In genomic region chr10:8364182-8364581, GRCm38 (mm10) we compare ENCODE assay signal across 25 mouse cellular contexts.
A peak's percentile ranks its signal among the peaks of the same experiment; 100 is the strongest.
DNase-seq lines count a peak whose midpoint lies in the region; ATAC-seq and TF ChIP-seq lines count a peak whose summit lies in the region.
"Had no signal": no experiment of that assay in that cellular context is flagged by ENCODE, and none has a peak within 500 bp of the region (broad histone marks: within the 10 kb centered on the region; RNA-seq: fewer than 3 reads in every experiment).

No protein-coding gene starts in this region.

- no peak overlapping the region for H3K4me3 ChIP-seq in forebrain, embryonic 14.5 days (ENCODE audit: low read depth, low read length)
- no peak overlapping the region for H3K4me3 ChIP-seq in forebrain, embryonic 15.5 days
- no peak overlapping the region for H3K4me3 ChIP-seq in midbrain, embryonic 14.5 days (replicated peaks; ENCODE audit: low read depth, low read length)
- no peak overlapping the region for H3K4me3 ChIP-seq in midbrain, embryonic 13.5 days (replicated peaks)
- H3K4me3 ChIP-seq: forebrain, embryonic 10.5 days; heart, embryonic 12.5 days; heart, embryonic 15.5 days; hindbrain, embryonic 10.5 days; hindbrain, embryonic 13.5 days; intestine, embryonic 15.5 days had no signal

- DNase-seq in forebrain, embryonic 14.5 days (ENCODE audit: low spot score): peak; percentile 11
- DNase-seq in midbrain, embryonic 14.5 days: peak; percentile 7
- peak; percentile 29 for DNase-seq in Muller cell, postnatal 12 days (ENCODE audit: inconsistent ontology term)
- peak; percentile 37 for DNase-seq in brain, embryonic 14.5 days (ENCODE audit: low read depth)
- DNase-seq in left cerebral cortex, adult 18-20 months (ENCODE audit: low spot score in 2 of 2): no peak
- DNase-seq: adrenal gland, adult 2 months; adrenal gland, postnatal 14 days; cerebellum, adult 18-20 months; cerebellum, adult 9-10 months; cerebellum, postnatal 14 days; forebrain, postnatal 0 days; gastrocnemius, postnatal 25 days; heart, adult 18-20 months; heart, postnatal 10 days; heart, postnatal 36 days had no signal

- no peak overlapping the region for H3K27ac ChIP-seq in forebrain, embryonic 14.5 days (ENCODE audit: low read depth, low read length)
- no peak overlapping the region for H3K27ac ChIP-seq in forebrain, embryonic 15.5 days (replicated peaks)
- H3K27ac ChIP-seq in midbrain, embryonic 14.5 days (replicated peaks; ENCODE audit: low read depth, low read length): no peak overlapping the region
- H3K27ac ChIP-seq in midbrain, embryonic 13.5 days: no peak overlapping the region
- H3K27ac ChIP-seq: forebrain, embryonic 10.5 days; heart, embryonic 15.5 days; hindbrain, embryonic 10.5 days; hindbrain, embryonic 13.5 days; intestine, embryonic 15.5 days had no signal

- no peak overlapping the region for H3K9ac ChIP-seq in forebrain, embryonic 14.5 days (ENCODE audit: low read length)
- H3K9ac ChIP-seq in forebrain, embryonic 15.5 days (replicated peaks): no peak overlapping the region
- no peak overlapping the region for H3K9ac ChIP-seq in midbrain, embryonic 14.5 days (replicated peaks; ENCODE audit: low read length)
- H3K9ac ChIP-seq in midbrain, embryonic 13.5 days (replicated peaks): no peak overlapping the region
- H3K9ac ChIP-seq: forebrain, postnatal 0 days; heart, embryonic 12.5 days; heart, embryonic 15.5 days; hindbrain, embryonic 13.5 days; intestine, embryonic 15.5 days had no signal

- no peaks in the 10 kb centered on the region for H3K9me3 ChIP-seq in forebrain, embryonic 14.5 days (replicated peaks; ENCODE audit: control insufficient read depth, low read length)
- H3K9me3 ChIP-seq in forebrain, embryonic 15.5 days: no peaks in the 10 kb centered on the region
- H3K9me3 ChIP-seq in midbrain, embryonic 14.5 days (ENCODE audit: control insufficient read depth, low read length): no peaks in the 10 kb centered on the region
- H3K9me3 ChIP-seq in midbrain, embryonic 13.5 days: no peaks in the 10 kb centered on the region
- H3K9me3 ChIP-seq: forebrain, embryonic 10.5 days; heart, embryonic 12.5 days; heart, embryonic 15.5 days; hindbrain, embryonic 10.5 days; hindbrain, embryonic 13.5 days; intestine, embryonic 15.5 days had no signal

- 2% methylated on average over 3 of the region's 3 CpGs for WGBS in forebrain, embryonic 14.5 days
- 6% methylated on average over 3 of the region's 3 CpGs for WGBS in forebrain, embryonic 15.5 days
- 7% methylated on average over 3 of the region's 3 CpGs for WGBS in midbrain, embryonic 14.5 days
- WGBS in midbrain, embryonic 13.5 days: 7% methylated on average over 3 of the region's 3 CpGs

- H3K4me1 ChIP-seq in forebrain, embryonic 14.5 days (ENCODE audit: control insufficient read depth, insufficient read depth, low read length): no peaks in the 10 kb centered on the region
- H3K4me1 ChIP-seq in forebrain, embryonic 15.5 days: 0 out of 2 replicates have a peak, but pooled peaks cover 6% of the 10 kb centered on the region
- 0 out of 2 replicates have a peak, but pooled peaks cover 9% of the 10 kb centered on the region for H3K4me1 ChIP-seq in midbrain, embryonic 14.5 days (ENCODE audit: control insufficient read depth, insufficient read depth, low read length)
- H3K4me1 ChIP-seq in midbrain, embryonic 13.5 days (replicated peaks): peaks cover 7% of the 10 kb centered on the region; the same call in 1 of the 2 replicates
- H3K4me1 ChIP-seq: heart, embryonic 12.5 days; heart, embryonic 15.5 days; hindbrain, embryonic 13.5 days; intestine, embryonic 15.5 days had no signal

- no peaks in the 10 kb centered on the region for H3K36me3 ChIP-seq in forebrain, embryonic 14.5 days (ENCODE audit: control insufficient read depth, insufficient read depth, low read length)
- H3K36me3 ChIP-seq in forebrain, embryonic 15.5 days: no peaks in the 10 kb centered on the region
- H3K36me3 ChIP-seq in midbrain, embryonic 14.5 days (ENCODE audit: control insufficient read depth, insufficient read depth, low read length): no peaks in the 10 kb centered on the region
- H3K36me3 ChIP-seq in midbrain, embryonic 13.5 days: no peaks in the 10 kb centered on the region
- H3K36me3 ChIP-seq: forebrain, embryonic 10.5 days; heart, embryonic 12.5 days; heart, embryonic 15.5 days; hindbrain, embryonic 10.5 days; hindbrain, embryonic 13.5 days; intestine, embryonic 15.5 days had no signal

- TF ChIP-seq POLR2A in brain, embryonic 14.5 days (IDR thresholded peaks at IDR 0.05; ENCODE audit: borderline replicate concordance, extremely low read depth, insufficient read depth, insufficient read length, poor library complexity, severe bottlenecking): no peak

- H3K4me2 ChIP-seq in forebrain, embryonic 14.5 days (ENCODE audit: low read length): no peak overlapping the region
- H3K4me2 ChIP-seq in forebrain, embryonic 15.5 days (replicated peaks): no peak overlapping the region
- no peak overlapping the region for H3K4me2 ChIP-seq in midbrain, embryonic 14.5 days (ENCODE audit: low read length)
- no peak overlapping the region for H3K4me2 ChIP-seq in midbrain, embryonic 13.5 days (replicated peaks)
- H3K4me2 ChIP-seq: heart, embryonic 12.5 days; heart, embryonic 15.5 days; hindbrain, embryonic 13.5 days; intestine, embryonic 15.5 days had no signal

- H3K27me3 ChIP-seq in forebrain, embryonic 14.5 days (replicated peaks; ENCODE audit: control insufficient read depth, insufficient read depth, low read length): no peaks in the 10 kb centered on the region
- H3K27me3 ChIP-seq in forebrain, embryonic 15.5 days: no peaks in the 10 kb centered on the region
- H3K27me3 ChIP-seq in midbrain, embryonic 14.5 days (ENCODE audit: control insufficient read depth, insufficient read depth, low read length): no peaks in the 10 kb centered on the region
- H3K27me3 ChIP-seq in midbrain, embryonic 13.5 days: no peaks in the 10 kb centered on the region
- H3K27me3 ChIP-seq: heart, embryonic 12.5 days; heart, embryonic 15.5 days; hindbrain, embryonic 13.5 days; intestine, embryonic 15.5 days had no signal

- ATAC-seq in forebrain, embryonic 14.5 days: no peak
- no peak for ATAC-seq in forebrain, embryonic 15.5 days (replicated peaks)
- no peak for ATAC-seq in midbrain, embryonic 14.5 days (ENCODE audit: low FRiP score, low TSS enrichment)
- ATAC-seq in midbrain, embryonic 13.5 days: no peak
- no peak for ATAC-seq in frontal cortex, adult (ENCODE audit: low TSS enrichment)
- ATAC-seq: forebrain, postnatal 0 days; hindbrain, embryonic 16.5 days; intestine, embryonic 15.5 days had no signal

- TF ChIP-seq CTCF in brain, embryonic 14.5 days (IDR thresholded peaks at IDR 0.05; ENCODE audit: borderline replicate concordance, extremely low read depth, insufficient read depth, insufficient read length): no peak

Comparison
In these comparisons a context has a peak if more than half of its experiments do, and no peak if none do; other contexts are left out.
1. DNase-seq: peak in forebrain, embryonic 14.5 days (single experiment), midbrain, embryonic 14.5 days (single experiment), Muller cell, postnatal 12 days (single experiment) and brain, embryonic 14.5 days (single experiment); none in left cerebral cortex, adult 18-20 months (0 of 2).